Mouse (Mus musculus): ENCODE measurements at regions not wholly inside any gene's neighbourhood (a gene's known extent, or its start where the extent isn't known, plus 50 kb on each side); places are given as distances from the start of the nearest gene placed in this dataset.
A peak's percentile ranks its signal among the peaks of the same experiment; 100 is the strongest.

- no peak overlapping the region for H3K4me3 ChIP-seq (ENCODE audit: low read length)
- H3K27me3 ChIP-seq (replicated peaks; ENCODE audit: control insufficient read depth, insufficient read depth, low read length): no peaks in the 10 kb centered on the region
- 93% methylated on average over 5 of the region's 5 CpGs for whole genome bisulfite sequencing
- H3K27ac ChIP-seq (ENCODE audit: low read depth, low read length): no peak overlapping the region
- H3K9me3 ChIP-seq (ENCODE audit: control insufficient read depth, low read length): no peaks in the 10 kb centered on the region
- ATAC-seq: no peak
- no peaks in the 10 kb centered on the region for H3K36me3 ChIP-seq (ENCODE audit: control insufficient read depth, insufficient read depth, low read length)
- H3K4me2 ChIP-seq (ENCODE audit: low read length): no peak overlapping the region
- H3K4me1 ChIP-seq (ENCODE audit: control insufficient read depth, insufficient read depth, low read depth, low read length): no peaks in the 10 kb centered on the region
- H3K9ac ChIP-seq (ENCODE audit: low read depth, low read length): no peak overlapping the region
These were observed 75.6 kb downstream of the Oxgr1 start for GRCm38 (mm10) chr14:119966666-119967065.

- H3K36me3 ChIP-seq (ENCODE audit: control insufficient read depth, insufficient read depth, low read length): no peaks in the 10 kb centered on the region
- no peak overlapping the region for H3K4me3 ChIP-seq (ENCODE audit: low read length)
- no peaks in the 10 kb centered on the region for H3K9me3 ChIP-seq (ENCODE audit: control insufficient read depth, low read length)
- no peaks in the 10 kb centered on the region for H3K27me3 ChIP-seq (replicated peaks; ENCODE audit: control insufficient read depth, insufficient read depth, low read length)
- no peaks in the 10 kb centered on the region for H3K4me1 ChIP-seq (ENCODE audit: control insufficient read depth, insufficient read depth, low read depth, low read length)
- no peak overlapping the region for H3K9ac ChIP-seq (ENCODE audit: low read depth, low read length)
- ATAC-seq: peak; percentile 94
- H3K27ac ChIP-seq (ENCODE audit: low read depth, low read length): no peak overlapping the region
- H3K4me2 ChIP-seq (ENCODE audit: low read length): no peak overlapping the region
- 52% methylated on average over 11 of the region's 11 CpGs for WGBS
These were observed 76.3 kb downstream of the Oxgr1 start for GRCm38 (mm10) chr14:119965842-119966483.

DNA sequence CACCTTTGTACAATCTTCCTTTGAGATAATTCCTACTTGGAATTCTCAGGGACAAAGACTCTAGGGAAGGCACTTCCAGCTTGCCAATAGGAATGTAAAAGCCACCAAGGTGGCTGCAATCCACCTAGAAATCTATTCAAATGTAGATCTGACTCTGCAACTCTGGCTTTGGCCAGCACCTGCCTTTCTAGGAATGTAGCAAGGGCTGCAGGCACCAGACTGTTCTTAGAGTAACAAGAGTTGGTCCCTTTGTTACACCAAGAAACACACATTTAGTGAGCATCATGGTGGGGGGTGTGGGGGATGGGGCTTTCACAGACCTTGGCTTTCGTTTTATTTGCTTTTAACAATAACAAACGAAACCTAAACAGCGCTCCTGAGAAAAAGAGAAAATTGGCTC, 78.5 kb downstream of the Oxgr1 start:
- no peaks in the 10 kb centered on the region for H3K36me3 ChIP-seq (ENCODE audit: control insufficient read depth, insufficient read depth, low read length)
- H3K4me2 ChIP-seq (ENCODE audit: low read length): no peak overlapping the region
- no peak overlapping the region for H3K27ac ChIP-seq (ENCODE audit: low read depth, low read length)
- no peak overlapping the region for H3K9ac ChIP-seq (ENCODE audit: low read depth, low read length)
- no peak for ATAC-seq
- no peaks in the 10 kb centered on the region for H3K4me1 ChIP-seq (ENCODE audit: control insufficient read depth, insufficient read depth, low read depth, low read length)
- no peak overlapping the region for H3K4me3 ChIP-seq (ENCODE audit: low read length)
- no peaks in the 10 kb centered on the region for H3K27me3 ChIP-seq (replicated peaks; ENCODE audit: control insufficient read depth, insufficient read depth, low read length)
- WGBS: 67% methylated on average over 3 of the region's 3 CpGs
- no peaks in the 10 kb centered on the region for H3K9me3 ChIP-seq (ENCODE audit: control insufficient read depth, low read length)

- peak; percentile 81 for ATAC-seq
- Histone ChIP-seq H3K27me3 (replicated peaks; ENCODE audit: control insufficient read depth, insufficient read depth, low read length) (no peaks in the 10 kb centered on the region), H3K9ac (ENCODE audit: low read depth, low read length) (no peak overlapping the region), H3K4me2 (ENCODE audit: low read length) (no peak overlapping the region), H3K27ac (ENCODE audit: low read depth, low read length) (no peak overlapping the region), H3K9me3 (ENCODE audit: control insufficient read depth, low read length) (no peaks in the 10 kb centered on the region), H3K4me3 (ENCODE audit: low read length) (no peak overlapping the region), H3K36me3 (ENCODE audit: control insufficient read depth, insufficient read depth, low read length) (no peaks in the 10 kb centered on the region), H3K4me1 (ENCODE audit: control insufficient read depth, insufficient read depth, low read depth, low read length) (peaks cover 3% of the 10 kb centered on the region; the same call in 1 of the 2 replicates)
- WGBS: 57% methylated on average over 14 of the region's 14 CpGs
These were observed 88.4 kb downstream of the Oxgr1 start for GRCm38 (mm10) chr14:119953861-119954260.

- peak; percentile 48; the same call in 1 of the 2 replicates for ATAC-seq
- H3K27ac ChIP-seq (ENCODE audit: low read depth, low read length): no peak overlapping the region
- 40% methylated on average over 10 of the region's 10 CpGs for WGBS
- H3K4me3 ChIP-seq (ENCODE audit: low read length): no peak overlapping the region
- no peaks in the 10 kb centered on the region for H3K9me3 ChIP-seq (ENCODE audit: control insufficient read depth, low read length)
- no peaks in the 10 kb centered on the region for H3K27me3 ChIP-seq (replicated peaks; ENCODE audit: control insufficient read depth, insufficient read depth, low read length)
- no peak overlapping the region for H3K9ac ChIP-seq (ENCODE audit: low read depth, low read length)
- H3K4me2 ChIP-seq (ENCODE audit: low read length): no peak overlapping the region
- peaks cover 3% of the 10 kb centered on the region; the same call in 1 of the 2 replicates for H3K4me1 ChIP-seq (ENCODE audit: control insufficient read depth, insufficient read depth, low read depth, low read length)
- H3K36me3 ChIP-seq (ENCODE audit: control insufficient read depth, insufficient read depth, low read length): no peaks in the 10 kb centered on the region
These were observed 89.2 kb downstream of the Oxgr1 start for GRCm38 (mm10) chr14:119952877-119953624.

Measured in hindbrain, embryonic 16.5 days (tissue).